Mouse (Mus musculus) midbrain, embryonic 14.5 days (tissue): Measurements from ENCODE around the gene Dbndd2. TPM values are rescaled to one million over a fixed set of nuclear protein-coding genes. Genes with fewer than 3 reads are reported as not detected.
A peak's percentile ranks its signal among the peaks of the same experiment; 100 is the strongest.

ENCODE experiments used
- ATAC-seq: fragments of 200-750 bp; cut with Nextera tagmentation; 2 replicates; pipeline ENCODE4 v1.8.0; 2017; ENCODE audit warnings: moderate number of reproducible peaks, moderate library complexity; ENCODE audit not compliant: low FRiP score, low TSS enrichment
- DNase-seq: peaks from one replicate; pipeline ENCODE4 v3.0.0-alpha.2; 2015
- H3K27ac ChIP-seq: fragments of 300-500 bp; sonication (generic); replicated peaks from 2 replicates; pipeline ENCODE4 v1.5.1; 2014; ENCODE audit warnings: mild to moderate bottlenecking, low read depth, low read length, moderate library complexity
- H3K27me3 ChIP-seq: fragments of 300-500 bp; sonication (generic); 2 replicates; pipeline ENCODE4 v1.6.1; 2014; ENCODE audit warnings: low read length, control low read depth, mixed read lengths; ENCODE audit not compliant: control insufficient read depth, insufficient read depth
- H3K36me3 ChIP-seq: fragments of 300-500 bp; sonication (generic); 2 replicates; pipeline ENCODE4 v1.6.1; 2014; ENCODE audit warnings: low read length, control low read depth; ENCODE audit not compliant: control insufficient read depth, insufficient read depth
- H3K4me1 ChIP-seq: fragments of 300-500 bp; sonication (generic); 2 replicates; pipeline ENCODE4 v1.6.1; 2014; ENCODE audit warnings: mild to moderate bottlenecking, antibody characterized with exemption, low read length, control low read depth; ENCODE audit not compliant: control insufficient read depth, insufficient read depth
- H3K4me2 ChIP-seq: fragments of 300-500 bp; sonication (generic); 2 replicates; pipeline ENCODE4 v1.6.1; 2014; ENCODE audit warnings: mild to moderate bottlenecking, low read length, moderate library complexity
- H3K4me3 ChIP-seq: fragments of 300-500 bp; sonication (generic); replicated peaks from 2 replicates; pipeline ENCODE4 v1.5.1; 2014; ENCODE audit warnings: low read depth, low read length
- H3K9ac ChIP-seq: fragments of 300-500 bp; sonication (generic); replicated peaks from 2 replicates; pipeline ENCODE4 v1.6.1; 2014; ENCODE audit warnings: mild to moderate bottlenecking, low read length, moderate library complexity
- H3K9me3 ChIP-seq: fragments of 300-500 bp; sonication (generic); 2 replicates; pipeline ENCODE4 v1.6.1; 2016; ENCODE audit warnings: low read length, control low read depth, mixed read lengths; ENCODE audit not compliant: control insufficient read depth
- WGBS: fragments of 180-500 bp; shearing (Covaris S2); extraction: QIAGEN DNeasy Blood & Tissue Kit; methylation state at CpG from one replicate; pipeline ENCODE4 v1.1.7; 2014; 5-methylcytosine and 5-hydroxymethylcytosine counted together
- polyA plus RNA-seq: library from polyadenylated mRNA; unstranded; fragments of >200 nt; fragmentation: Nextera tagmentation; extraction: Ambion mirVana; gene quantifications from 2 replicates; pipeline ENCODE4 v1.2.1, GENCODE M21; 2014

Dbndd2 gene
- polyA plus RNA-seq, 1 experiment from 2014 or later = 11.4 TPM

DNA sequence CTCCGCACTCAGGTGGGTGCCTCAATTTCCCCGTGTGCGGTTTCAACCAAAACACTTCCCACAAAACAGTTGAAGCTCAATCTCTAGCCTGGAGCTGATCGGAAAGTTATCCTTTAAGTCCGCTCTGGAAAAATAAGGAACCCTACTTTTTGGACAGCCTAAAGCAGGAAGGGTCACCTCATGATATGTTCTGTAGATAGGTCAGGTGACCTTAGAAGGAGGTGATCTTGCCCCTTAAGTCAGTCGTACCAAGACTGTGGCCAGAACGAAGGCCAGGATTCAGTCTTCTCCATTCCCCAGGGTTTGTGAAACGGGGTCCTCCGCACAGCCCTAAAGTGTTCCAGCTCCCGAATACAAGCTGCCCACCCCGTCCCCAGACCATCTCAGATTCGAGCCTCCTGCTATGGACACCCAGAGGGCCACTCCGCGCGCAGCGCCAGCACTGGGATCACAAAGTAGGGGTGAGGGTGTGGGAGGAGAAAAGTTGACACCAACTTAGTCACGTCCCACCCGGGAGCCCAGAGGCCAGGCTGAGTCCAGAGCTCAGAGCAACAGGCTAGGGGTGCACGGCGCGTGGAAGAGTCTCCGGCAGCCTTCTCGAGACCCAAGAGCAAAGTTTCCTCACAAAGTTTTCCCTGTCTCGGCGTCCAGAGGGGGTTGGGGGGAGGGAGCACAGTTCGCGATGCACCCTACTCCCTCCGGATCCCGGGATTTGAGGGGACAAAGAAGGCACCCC lies 43.4 kb upstream of the Dbndd2 start:
- 2% methylated on average over 29 of the region's 29 CpGs for WGBS
- no peaks in the 10 kb centered on the region for H3K9me3 ChIP-seq
- H3K4me1 ChIP-seq = peaks cover 13% of the 10 kb centered on the region
- no peaks in the 10 kb centered on the region for H3K36me3 ChIP-seq
- peaks cover 15% of the 10 kb centered on the region for H3K27me3 ChIP-seq
- peak overlapping the region; percentile 43 for H3K4me3 ChIP-seq
- peak; percentile 24; the same call in 1 of the 2 replicates for ATAC-seq
- DNase-seq = peak; percentile 28
- peak overlapping the region; percentile 96 for H3K4me2 ChIP-seq
- H3K9ac ChIP-seq = peak overlapping the region; percentile 63
- no peak overlapping the region for H3K27ac ChIP-seq

DNA sequence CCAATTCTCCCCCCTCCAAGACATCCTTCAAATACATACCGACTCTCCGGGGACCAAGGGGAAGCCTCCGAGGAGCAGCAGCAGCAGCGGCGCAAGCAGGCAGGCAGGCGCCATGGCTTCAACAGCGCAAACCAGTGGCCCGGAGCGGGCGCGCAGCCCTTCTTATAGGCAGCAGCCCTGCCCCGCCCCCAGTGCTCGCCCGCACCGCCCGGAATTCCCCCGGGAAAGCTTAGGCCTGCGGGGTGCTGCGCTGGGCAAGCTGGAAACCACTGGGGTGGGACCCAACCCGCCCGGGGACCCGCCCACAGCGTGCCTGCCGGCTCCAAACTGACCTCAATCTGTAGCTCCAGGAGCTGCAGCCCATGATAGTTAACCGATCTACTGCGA lies 42.9 kb upstream of the Dbndd2 start:
- Histone ChIP-seq H3K27ac (no peak overlapping the region), H3K4me1 (peaks cover 13% of the 10 kb centered on the region), H3K9me3 (no peaks in the 10 kb centered on the region), H3K4me2 (peak overlapping the region; percentile 96), H3K27me3 (peaks cover 15% of the 10 kb centered on the region), H3K36me3 (no peaks in the 10 kb centered on the region), H3K9ac (peak overlapping the region; percentile 63), H3K4me3 (peak overlapping the region; percentile 43)
- ATAC-seq (peak; percentile 73; the same call in 1 of the 2 replicates), DNase-seq (peak; percentile 85)
- under 1% methylated on average over 26 of the region's 26 CpGs for WGBS

DNA sequence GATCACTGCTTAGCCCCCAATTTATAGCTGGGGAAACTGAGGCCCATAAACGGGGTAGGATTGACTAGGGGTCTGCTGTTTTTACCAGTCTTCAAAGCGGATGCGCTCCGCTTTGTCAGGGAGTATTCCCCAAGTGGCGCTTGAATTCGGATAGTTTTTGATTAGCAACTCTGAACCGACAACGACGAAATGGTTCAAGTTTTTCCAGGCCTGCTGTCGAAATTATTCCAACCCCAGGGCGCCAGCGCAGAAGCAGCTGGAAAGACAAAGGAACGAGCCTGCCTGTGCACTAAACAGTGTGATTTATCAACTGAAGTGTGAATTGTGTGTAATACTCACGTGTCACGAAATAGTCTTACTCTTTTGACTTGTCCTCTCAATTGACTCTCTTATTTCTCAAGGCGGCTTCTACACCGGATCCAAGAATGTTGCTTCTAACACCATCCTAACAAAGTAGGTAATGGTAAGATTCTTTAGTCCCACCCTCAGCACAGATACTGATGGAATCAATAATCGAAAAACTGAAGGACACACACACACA lies 42.4 kb upstream of the Dbndd2 start, which contains the start of gene Sdc4:
Sdc4 (minus strand) TSS at position 428 of the 541 bp plus-strand sequence.
- no peak for ATAC-seq
- peak within 1 kb of the TSS; percentile 43 for H3K4me3 ChIP-seq
- WGBS = 6% methylated on average over 18 of the region's 18 CpGs

GRCm38 (mm10) chr2:164444701-164445100 lies 41.2 kb upstream of the Dbndd2 start:
- no peak overlapping the region for H3K4me2 ChIP-seq
- H3K27ac ChIP-seq = no peak overlapping the region
- WGBS = 91% methylated on average over 2 of the region's 2 CpGs
- no peak overlapping the region for H3K4me3 ChIP-seq
- H3K9me3 ChIP-seq = no peaks in the 10 kb centered on the region
- peaks cover 13% of the 10 kb centered on the region for H3K4me1 ChIP-seq
- ATAC-seq = no peak
- DNase-seq = no peak
- H3K27me3 ChIP-seq = peaks cover 15% of the 10 kb centered on the region
- no peaks in the 10 kb centered on the region for H3K36me3 ChIP-seq
- H3K9ac ChIP-seq = no peak overlapping the region

More for the DNA sequence above, 42.4 kb upstream of the Dbndd2 start, which contains the start of gene Sdc4:
- Histone ChIP-seq H3K27me3 (peaks cover 15% of the 10 kb centered on the region), H3K4me1 (peaks cover 13% of the 10 kb centered on the region), H3K9ac (peak within 1 kb of the TSS; percentile 63), H3K27ac (no peak within 1 kb of the TSS), H3K9me3 (no peaks in the 10 kb centered on the region), H3K36me3 (no peaks in the 10 kb centered on the region), H3K4me2 (peak within 1 kb of the TSS; percentile 96)
- DNase-seq = peak; percentile 50

DNA sequence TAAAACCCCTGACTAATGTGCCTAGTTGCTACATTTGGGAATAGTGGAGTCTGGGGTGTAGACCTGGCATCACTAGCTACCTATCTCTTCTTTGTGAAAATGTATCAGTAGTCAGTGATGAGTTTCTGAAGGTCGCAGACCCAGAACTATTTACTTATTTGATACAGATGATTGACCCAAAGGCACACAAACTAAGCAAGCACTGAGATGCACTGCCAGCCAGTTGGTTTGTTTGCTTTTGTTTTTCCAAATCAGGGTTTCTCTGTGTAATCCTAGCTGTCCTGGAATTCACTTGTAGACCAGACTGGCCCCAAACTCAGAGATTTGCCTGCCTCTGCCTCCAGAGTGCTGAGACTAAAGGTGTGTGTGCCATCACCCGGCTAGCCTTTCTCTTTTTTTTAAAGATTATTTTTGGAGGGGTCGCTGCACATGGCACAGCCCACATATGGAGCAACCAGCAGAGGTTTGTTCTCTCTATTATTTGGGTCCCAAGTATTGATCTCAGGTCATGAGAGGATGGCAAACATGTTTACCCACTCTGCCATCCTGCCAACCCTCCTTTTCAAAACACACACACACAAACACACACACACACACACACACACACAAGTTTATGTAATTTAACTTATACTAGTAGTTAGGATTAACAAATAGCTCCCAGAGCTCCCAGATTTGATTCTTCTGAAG lies 40.4 kb upstream of the Dbndd2 start:
- peaks cover 13% of the 10 kb centered on the region for H3K4me1 ChIP-seq
- H3K4me2 ChIP-seq = no peak overlapping the region
- DNase-seq (no peak), ATAC-seq (no peak)
- H3K9ac ChIP-seq = no peak overlapping the region
- H3K4me3 ChIP-seq = no peak overlapping the region
- peaks cover 15% of the 10 kb centered on the region for H3K27me3 ChIP-seq
- H3K9me3 ChIP-seq = no peaks in the 10 kb centered on the region
- H3K36me3 ChIP-seq = no peaks in the 10 kb centered on the region
- no peak overlapping the region for H3K27ac ChIP-seq
- 91% methylated on average over 3 of the region's 3 CpGs for WGBS

GRCm38 (mm10) chr2:164446086-164446469 lies 39.8 kb upstream of the Dbndd2 start:
- Histone ChIP-seq H3K4me2 (no peak overlapping the region), H3K9ac (no peak overlapping the region), H3K36me3 (no peaks in the 10 kb centered on the region), H3K27me3 (peaks cover 12% of the 10 kb centered on the region), H3K27ac (no peak overlapping the region), H3K9me3 (no peaks in the 10 kb centered on the region), H3K4me1 (peaks cover 13% of the 10 kb centered on the region), H3K4me3 (no peak overlapping the region)
- DNase-seq (no peak), ATAC-seq (no peak)
- 78% methylated on average over 3 of the region's 3 CpGs for WGBS

DNA sequence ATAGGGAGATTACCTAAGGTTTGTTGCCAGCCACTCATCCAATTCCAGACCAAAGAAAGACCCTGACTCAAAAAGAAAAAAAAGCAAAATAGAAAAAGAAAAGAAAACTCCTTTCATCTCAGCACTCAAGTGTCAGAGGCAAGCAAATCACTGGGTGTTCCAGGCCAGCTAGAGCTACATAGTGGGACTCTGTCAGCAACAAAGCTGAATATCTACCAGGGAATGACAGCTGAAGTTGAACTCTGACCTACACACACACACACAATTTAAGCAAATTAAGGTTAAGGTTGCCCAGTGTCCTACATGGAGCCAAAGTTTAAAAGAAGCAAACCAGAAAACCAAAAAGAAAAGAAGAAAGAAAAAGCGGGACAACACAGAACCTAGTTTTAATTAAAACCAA lies 37.8 kb upstream of the Dbndd2 start:
- Histone ChIP-seq H3K4me2 (no peak overlapping the region), H3K9ac (no peak overlapping the region), H3K4me1 (peaks cover 5% of the 10 kb centered on the region), H3K36me3 (no peaks in the 10 kb centered on the region), H3K27me3 (no peaks in the 10 kb centered on the region), H3K27ac (no peak overlapping the region), H3K9me3 (no peaks in the 10 kb centered on the region), H3K4me3 (no peak overlapping the region)
- WGBS = 93% methylated on average over 1 of the region's 1 CpGs
- DNase-seq (no peak), ATAC-seq (no peak)

- no peak overlapping the region for H3K9ac ChIP-seq
- H3K36me3 ChIP-seq = no peaks in the 10 kb centered on the region
- no peak overlapping the region for H3K27ac ChIP-seq
- ATAC-seq (no peak), DNase-seq (no peak)
- H3K4me2 ChIP-seq = no peak overlapping the region
- no peaks in the 10 kb centered on the region for H3K27me3 ChIP-seq
- no peaks in the 10 kb centered on the region for H3K9me3 ChIP-seq
- H3K4me3 ChIP-seq = no peak overlapping the region
- no peaks in the 10 kb centered on the region for H3K4me1 ChIP-seq
- WGBS = 74% methylated on average over 5 of the region's 5 CpGs
These were observed 37.0 kb upstream of the Dbndd2 start for GRCm38 (mm10) chr2:164448921-164449320.
